Mouse (Mus musculus) cerebellum, postnatal 36 days (tissue): ENCODE data around the gene Olfr765.
"Not testable (repeated sequence)": the region's sequence is repeated elsewhere in the genome, so short reads cannot be mapped to it uniquely, and the experiment has no call there.

Experiments used
- DNase-seq, 2 experiments: peaks; one replicate each; pipeline ENCODE4 v3.0.0; 2021 to 2022; ENCODE audit warnings: mixed read lengths in 2 of 2

Gene Olfr765

DNA sequence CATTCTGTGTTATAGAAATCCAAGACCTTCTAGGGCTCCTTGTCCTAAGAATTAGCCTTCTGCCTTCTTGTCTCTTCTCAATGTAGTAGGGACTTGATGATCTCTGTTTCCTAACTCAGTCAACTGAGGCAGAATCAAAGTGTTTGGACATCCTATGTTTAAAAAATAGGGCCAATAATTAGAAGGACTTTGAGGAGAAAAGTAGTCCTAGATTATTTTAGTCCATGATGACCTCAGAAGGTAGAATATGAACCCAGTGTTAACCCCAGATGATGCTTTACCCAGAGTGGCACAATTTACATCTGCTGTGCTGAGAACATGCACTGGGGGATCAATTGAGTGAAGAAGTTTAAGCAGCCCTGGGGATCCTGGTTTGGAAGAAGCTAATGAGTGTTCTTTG, at the start of gene Olfr765:
Gene Olfr765, minus strand, starts transcription at position 101 of the 400 bp plus-strand sequence.
- not testable (repeated sequence) for DNase-seq

DNA sequence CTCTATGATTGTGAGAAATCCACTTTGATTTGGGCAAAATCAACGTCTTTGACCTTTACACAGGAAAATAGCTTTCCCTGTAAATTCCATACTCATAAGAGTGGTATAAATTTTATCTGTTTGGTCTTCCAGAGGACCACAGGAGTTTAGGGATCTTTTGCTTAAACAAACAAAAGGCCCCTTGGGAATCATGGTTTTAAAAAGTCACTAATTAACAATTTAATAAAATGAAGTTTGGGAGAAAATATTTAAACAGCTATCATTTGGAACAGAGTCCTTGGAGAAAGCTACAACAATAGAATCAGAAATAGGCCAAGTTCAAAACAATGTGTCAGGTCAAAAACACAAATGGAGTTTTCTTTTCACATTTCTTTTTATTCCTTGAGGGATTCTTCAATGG, 49.5 kb upstream of the Olfr765 start, which contains the start of gene Olfr768:
Gene Olfr768, minus strand, starts transcription at position 101 of the 400 bp plus-strand sequence.
- no peak for DNase-seq

DNA sequence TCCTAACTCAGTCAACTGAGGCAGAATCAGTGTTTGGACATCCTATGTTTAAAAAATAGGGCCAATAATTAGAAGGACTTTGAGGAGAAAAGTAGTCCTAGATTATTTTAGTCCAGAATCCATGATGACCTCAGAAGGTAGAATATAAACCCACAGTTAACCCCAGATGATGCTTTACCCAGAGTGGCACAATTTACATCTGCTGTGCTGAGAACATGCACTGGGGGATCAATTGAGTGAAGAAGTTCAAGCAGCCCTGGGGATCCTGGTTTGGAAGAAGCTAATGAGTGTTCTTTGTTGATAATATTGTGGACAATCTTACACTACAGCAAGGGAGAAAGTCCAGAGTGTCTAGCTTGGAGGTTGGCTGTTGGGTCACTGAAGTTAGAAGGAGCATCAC, 33.0 kb upstream of the Olfr765 start, which contains the start of gene Olfr767:
Gene Olfr767, minus strand, starts transcription at position 101 of the 400 bp plus-strand sequence.
- DNase-seq: not testable (repeated sequence)

DNA sequence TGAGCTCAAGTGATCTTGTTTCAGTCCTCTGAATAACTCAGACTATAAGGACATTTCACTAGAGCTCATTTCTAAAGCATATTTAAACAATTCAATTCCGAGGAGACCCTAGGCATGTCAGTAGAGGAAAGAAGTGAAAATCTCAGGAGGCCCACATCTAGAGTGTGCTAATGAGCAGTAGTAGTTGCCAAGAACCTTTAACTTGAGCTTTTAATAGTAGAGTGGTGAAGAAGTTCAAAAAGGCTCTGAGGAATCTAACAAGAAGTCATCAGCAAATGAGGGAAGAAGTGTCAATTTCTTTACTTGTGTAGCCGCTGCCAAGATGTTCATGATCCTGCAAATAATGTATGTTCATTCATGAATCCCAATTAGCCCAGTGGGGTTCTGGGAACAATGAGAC, 19.1 kb upstream of the Olfr765 start, which contains the start of gene Olfr766-ps1:
Gene Olfr766-ps1, minus strand, starts transcription at position 101 of the 400 bp plus-strand sequence.
- no peak for DNase-seq

DNA sequence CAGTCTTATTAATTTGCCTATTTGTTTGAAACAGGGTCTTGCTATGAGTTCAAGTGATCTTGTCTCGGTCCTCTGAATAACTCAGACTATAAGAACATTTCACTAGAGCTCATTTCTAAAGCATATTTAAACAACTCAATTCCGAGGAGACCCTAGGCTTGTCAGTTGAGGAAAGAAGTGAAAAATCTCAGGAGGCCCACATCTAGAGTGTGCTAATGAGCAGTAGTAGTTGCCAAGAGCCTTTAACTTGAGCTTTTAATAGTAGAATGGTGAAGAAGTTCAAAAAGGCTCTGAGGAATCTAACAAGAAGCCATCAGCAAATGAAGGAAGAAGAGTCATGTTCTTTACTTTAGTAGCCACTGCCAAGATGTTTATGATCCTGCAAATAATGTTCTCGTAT, 10.0 kb downstream of the Olfr765 start, which contains the start of gene Olfr764-ps1:
Gene Olfr764-ps1, minus strand, starts transcription at position 101 of the 400 bp plus-strand sequence.
- no peak for DNase-seq

DNA sequence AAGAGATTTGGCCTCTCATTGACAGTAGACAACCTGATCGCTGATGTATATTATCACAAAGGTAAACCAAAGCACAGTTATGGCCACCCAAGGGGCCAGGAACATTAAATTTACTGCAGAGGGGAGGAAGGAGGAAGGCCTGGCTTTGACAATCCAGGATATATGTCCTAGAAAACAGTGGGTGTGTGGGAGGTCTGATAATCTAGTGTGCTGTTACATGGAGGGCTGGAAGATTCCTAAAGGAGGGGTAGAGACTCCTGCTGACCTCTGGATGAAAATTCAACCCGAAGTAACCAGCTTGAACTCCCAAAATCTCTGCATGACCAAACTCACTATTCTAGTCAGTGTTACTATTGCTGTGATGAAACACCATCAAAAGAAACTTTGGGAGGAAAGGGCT, 21.5 kb downstream of the Olfr765 start:
- DNase-seq: no peak

DNA sequence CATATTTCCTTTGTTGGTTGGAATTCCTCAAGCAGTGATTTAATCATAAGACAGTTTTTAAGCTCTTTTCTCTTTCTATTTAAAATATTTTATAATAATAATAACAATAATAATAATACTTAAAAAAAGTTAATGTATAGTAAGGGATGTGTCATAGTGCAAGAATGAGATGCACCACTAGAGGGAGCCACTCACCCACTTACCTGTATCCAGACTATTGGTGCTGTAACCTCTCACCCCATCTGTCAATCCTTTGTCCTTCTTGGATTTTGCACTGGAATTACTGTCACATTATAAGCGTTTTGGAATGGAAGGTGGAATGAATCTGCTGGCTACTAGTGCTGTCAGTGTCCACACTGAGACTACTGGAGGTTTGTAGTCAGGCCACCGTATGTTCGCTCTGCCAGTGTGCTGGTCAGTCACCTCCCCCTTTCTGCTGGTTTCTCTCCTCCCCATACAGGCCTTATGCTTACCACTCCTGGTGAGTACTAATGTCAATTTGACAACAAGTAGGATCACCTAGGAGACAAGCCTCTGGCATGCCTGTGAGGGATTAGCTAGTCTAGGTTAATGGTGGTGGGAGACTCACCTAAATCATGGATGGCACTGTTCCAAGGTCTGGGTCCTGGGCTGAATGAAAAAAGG, 23.7 kb downstream of the Olfr765 start:
- DNase-seq: peak; percentile 3 to 28

DNA sequence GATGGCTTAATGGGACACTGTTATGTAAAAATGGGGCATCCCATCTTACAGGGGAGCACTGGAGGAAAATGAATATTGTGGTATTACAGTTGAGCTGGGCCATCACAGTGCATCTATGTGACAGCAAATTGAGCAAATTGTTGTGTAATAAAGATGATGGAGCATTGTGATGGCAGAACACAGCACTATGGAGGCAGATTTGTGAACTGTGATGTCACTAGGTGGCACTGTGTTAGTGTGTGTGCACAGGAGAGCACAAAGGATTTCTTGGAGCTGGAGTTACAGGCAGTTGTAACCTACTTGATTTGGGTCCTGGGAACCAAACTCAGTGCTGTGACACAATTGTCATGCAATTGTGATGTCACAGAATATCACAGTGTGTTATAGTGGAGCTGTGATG, 26.5 kb downstream of the Olfr765 start:
- no peak for DNase-seq

DNA sequence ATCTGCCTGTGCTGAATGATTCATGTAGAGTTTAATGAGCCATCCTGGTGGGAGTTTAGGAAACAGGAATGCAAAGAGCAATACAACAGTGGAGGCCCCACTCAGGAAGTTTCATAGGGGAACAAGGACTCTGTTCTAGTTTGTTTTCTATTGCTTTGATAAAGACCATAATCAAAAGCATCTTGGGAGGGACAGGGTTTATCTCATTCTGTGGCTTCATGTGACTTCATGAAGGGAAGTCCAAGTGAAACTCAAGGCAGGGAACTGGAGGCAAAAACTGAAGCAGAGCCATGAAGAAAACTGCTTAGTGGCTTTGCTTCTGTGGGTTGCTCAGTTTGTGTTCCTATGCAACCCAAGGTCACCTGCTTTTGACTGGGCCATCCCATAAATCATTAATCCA, 35.3 kb downstream of the Olfr765 start:
- DNase-seq: no peak

DNA sequence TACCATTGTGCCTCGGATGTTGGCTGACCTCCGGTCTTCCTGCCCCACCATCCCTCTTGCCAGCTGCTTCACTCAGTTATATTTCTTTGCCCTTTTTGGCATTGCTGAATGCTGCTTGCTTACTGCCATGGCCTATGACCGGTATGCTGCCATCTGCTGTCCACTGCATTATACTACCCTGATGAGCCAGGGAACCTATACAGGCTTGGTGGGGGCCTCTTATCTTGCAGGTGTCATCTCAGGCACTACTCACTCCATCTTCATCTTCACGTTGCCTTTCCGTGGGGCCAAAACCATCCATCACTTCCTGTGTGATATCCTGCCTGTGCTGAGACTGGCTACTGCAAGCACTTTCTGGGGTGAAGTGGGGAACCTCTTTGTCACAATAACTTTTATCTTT, 38.3 kb downstream of the Olfr765 start:
- DNase-seq: not testable (repeated sequence)

DNA sequence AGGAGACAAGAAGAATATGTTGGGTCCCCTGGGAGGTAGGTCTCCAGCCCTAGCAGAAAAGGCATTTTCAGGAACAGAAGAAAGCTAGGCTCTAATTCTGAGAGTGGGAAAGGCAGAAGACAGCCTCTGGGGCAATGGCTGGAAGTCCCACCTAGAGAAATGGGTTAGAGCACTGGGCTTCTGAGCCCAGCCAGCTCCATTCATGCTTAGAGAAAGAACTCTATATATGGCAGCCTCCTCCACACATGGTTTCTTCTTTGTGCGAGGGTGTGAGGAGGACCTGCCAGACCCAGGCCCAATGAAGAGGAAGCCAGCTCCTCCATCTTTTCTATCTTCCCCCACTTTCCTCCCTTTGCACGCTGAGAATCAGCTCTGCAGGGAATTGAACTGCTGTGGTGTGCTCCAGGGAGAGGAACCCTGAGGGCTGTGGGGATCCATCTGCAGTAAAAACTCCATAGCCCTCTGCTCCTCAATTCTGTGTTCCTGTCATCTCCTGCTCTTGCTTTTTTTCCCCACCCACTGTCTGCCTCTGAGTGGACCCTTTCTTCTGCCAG, 39.4 kb downstream of the Olfr765 start, which contains the start of gene Olfr763:
Gene Olfr763, plus strand, starts transcription at position 504 of the 554 bp plus-strand sequence.
- DNase-seq: no peak

DNA sequence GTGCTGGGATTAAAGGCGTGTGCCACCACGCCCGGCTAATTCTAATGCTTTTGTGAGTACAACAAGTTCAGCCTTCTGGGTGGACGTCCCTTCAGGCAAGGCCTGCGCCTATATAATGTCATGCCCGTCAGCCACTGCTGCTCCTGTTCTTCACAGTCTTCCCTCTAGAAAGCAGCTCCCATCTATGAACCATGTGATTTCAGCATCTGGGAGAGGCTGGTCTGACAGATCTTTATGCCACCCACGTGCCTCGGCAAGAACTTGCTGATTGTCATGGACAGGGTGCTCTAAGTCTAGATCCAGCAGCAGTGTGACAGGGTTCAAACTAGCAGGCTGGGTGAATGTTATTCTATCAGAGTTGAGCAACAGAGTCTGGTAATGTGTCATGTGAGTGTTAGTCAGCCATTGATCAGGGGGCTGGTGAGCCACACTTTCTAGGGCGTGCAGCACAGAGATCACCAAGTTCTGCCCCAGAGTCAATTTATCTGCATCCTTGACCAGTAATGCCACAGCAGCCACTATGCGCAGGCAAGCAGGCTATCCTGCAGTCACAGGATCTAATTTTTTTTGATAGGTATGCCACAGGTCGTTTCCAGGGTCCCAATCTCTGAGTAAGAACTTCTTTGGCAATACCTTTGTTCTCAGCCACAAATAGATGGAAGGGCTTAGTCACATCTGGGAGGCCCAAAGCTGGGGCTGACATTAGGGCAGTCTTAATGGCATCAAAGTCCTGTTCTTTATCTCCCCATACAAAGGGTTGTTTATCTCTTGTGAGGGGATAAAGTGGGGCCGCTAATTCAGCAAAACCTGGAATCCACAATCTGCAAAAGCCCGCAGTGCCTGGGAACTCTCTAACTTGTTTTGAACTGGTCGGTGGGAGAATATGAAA, 45.5 kb downstream of the Olfr765 start:
- no peak for DNase-seq

DNA sequence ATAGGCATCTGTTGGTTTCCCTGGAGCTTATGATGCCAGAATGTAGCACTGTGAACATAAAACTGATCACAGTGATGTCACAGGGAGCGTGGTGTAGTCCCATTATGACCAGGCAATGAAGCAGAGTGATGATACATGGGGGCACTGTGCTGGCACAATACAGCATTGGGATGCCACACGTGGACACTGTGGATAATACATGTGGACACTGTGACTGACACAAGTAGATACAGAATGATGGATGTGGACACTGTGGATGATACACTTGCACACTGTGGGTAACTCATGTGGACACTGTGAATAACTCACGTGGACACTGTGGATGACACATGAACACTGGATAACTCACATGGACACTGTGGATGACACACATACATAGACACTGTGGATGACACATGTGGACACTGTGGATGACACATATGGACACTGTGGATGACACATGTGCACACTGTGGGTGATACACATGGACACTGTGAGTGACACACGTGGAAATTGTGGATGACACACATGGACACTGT, 53.2 kb downstream of the Olfr765 start:
- DNase-seq: no peak

DNA sequence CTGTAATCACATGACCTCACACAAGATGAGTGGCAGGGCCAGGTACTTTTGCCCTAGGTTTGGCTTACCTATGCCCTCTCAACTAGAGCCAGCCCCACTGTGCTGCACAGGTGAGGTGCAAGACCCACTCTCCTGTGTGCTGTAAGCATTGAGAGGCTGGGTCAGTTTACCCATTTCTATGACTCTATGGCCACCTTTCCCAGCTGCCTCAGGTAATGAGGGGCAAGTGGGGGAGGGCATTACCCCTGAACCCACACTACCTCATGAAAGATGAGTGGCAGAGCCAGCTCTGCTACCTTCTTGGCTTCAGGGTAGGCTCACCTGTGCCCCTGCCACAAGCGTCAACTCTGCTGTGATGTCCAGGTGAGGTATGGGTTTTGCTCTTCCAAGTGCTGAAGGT, 54.0 kb downstream of the Olfr765 start:
- no peak for DNase-seq
